ENCODE assay signal across 24 mouse cellular contexts in the genomic region with DNA sequence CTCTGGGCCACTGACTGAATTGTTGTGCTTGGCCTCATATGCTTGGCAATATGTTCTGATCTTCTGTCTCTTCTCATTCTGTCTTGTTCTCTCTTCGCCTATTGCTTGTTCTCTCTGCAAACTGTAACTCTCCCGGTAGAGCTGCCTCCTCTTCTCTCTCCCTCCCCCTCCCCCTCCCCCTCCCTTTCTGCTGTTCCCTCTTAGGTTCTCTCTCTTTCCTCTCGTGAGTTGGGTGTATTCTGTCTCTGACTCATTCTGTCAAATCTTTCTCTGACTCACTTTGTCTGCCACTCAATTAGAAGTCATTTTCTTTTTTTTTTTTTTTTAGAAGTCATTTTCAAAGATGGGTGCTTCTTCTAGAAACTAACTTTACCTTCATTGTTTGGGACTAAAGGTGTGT. TPM values are rescaled to one million over a fixed set of nuclear protein-coding genes. Genes with fewer than 3 reads are reported as not detected.
DNase-seq lines count a peak whose midpoint lies in the region; TF ChIP-seq lines count a peak whose summit lies in the region.
"Had no signal": no experiment of that assay in that cellular context is flagged by ENCODE, and none has a peak within 500 bp of the region (broad histone marks: within the 10 kb centered on the region; RNA-seq: fewer than 3 reads in every experiment).

No protein-coding gene starts in this region.

- peaks cover 16% of the 10 kb centered on the region for H3K4me1 ChIP-seq in thymus, adult 2 months (replicated peaks; ENCODE audit: control insufficient read depth, insufficient read depth, low read length)
- peaks cover 21% of the 10 kb centered on the region for H3K4me1 ChIP-seq in bone marrow macrophage, adult 2 months (ENCODE audit: control insufficient read depth, insufficient read depth, low read length)

- 46% methylated on average over 3 of the region's 3 CpGs for WGBS in thymus, adult 2 months

- intact Hi-C loops in gastrocnemius, adult 2 months (cut with DNase I) = no loop called here

- H3K36me3 ChIP-seq in thymus, adult 2 months (ENCODE audit: control insufficient read depth, insufficient read depth, low read length) = peaks cover 10% of the 10 kb centered on the region

- no peaks in the 10 kb centered on the region for H3K27me3 ChIP-seq in thymus, adult 2 months (ENCODE audit: control insufficient read depth, insufficient read depth, low read length)
- H3K27me3 ChIP-seq: embryonic facial prominence, embryonic 15.5 days; forebrain, embryonic 15.5 days; heart, embryonic 13.5 days; hindbrain, embryonic 13.5 days; Patski had no signal

- peak overlapping the region; percentile 22; the same call in 1 of the 2 replicates for H3K27ac ChIP-seq in thymus, adult 2 months (ENCODE audit: control insufficient read depth, insufficient read depth, low read length)
- H3K27ac ChIP-seq in bone marrow macrophage, adult 2 months (ENCODE audit: insufficient read depth, low read depth, low read length) = 0 out of 2 replicates have a peak overlapping the region, but pooled peaks have one; percentile 11
- H3K27ac ChIP-seq in gastrocnemius, adult 2 months = no peak overlapping the region
- H3K27ac ChIP-seq: embryonic facial prominence, embryonic 15.5 days; forebrain, embryonic 15.5 days; heart, adult 2 months; heart, embryonic 13.5 days; hindbrain, embryonic 13.5 days; hindbrain, postnatal 0 days had no signal

- TF ChIP-seq POLR2A in thymus, adult 2 months (IDR thresholded peaks at IDR 0.05; ENCODE audit: control insufficient read depth, extremely low read depth, insufficient read depth, low read length, poor library complexity) = no peak
- no peak for TF ChIP-seq POLR2A in bone marrow macrophage, adult 2 months (IDR thresholded peaks at IDR 0.05; ENCODE audit: borderline replicate concordance, low read depth, low read length)

- no peak for TF ChIP-seq CTCF in thymus, adult 2 months (IDR thresholded peaks at IDR 0.05; ENCODE audit: borderline replicate concordance, control insufficient read depth, extremely low read depth, insufficient read depth, low read length, poor library complexity)
- TF ChIP-seq CTCF in bone marrow macrophage, adult 2 months (IDR thresholded peaks at IDR 0.05; ENCODE audit: low read depth, low read length) = no peak
- no peak for TF ChIP-seq CTCF in gastrocnemius, adult 2 months (IDR thresholded peaks at IDR 0.05)

- no peak for DNase-seq in thymus, adult 2 months
- no peak for DNase-seq in thymus, postnatal 10 days (ENCODE audit: low spot score in 2 of 2)
- peak; percentile 83 for DNase-seq in 416B (ENCODE audit: low read depth)
- peak; percentile 43 for DNase-seq in naive thymus-derived CD4-positive, alpha-beta T cell, adult 2 months (ENCODE audit: low read depth)
- DNase-seq in heart, adult 8-10 months (ENCODE audit: low spot score) = no peak
- no peak for DNase-seq in gastrocnemius, adult 2 months
- DNase-seq: adrenal gland, adult 2 months; adrenal gland, postnatal 25 days; cerebellum, adult 11 months; cerebellum, adult 8-10 months; cerebellum, postnatal 14 days; embryo, embryonic 11 days; gastrocnemius, postnatal 14 days; heart, adult 2 months; heart, postnatal 4 days; kidney, adult 2 months had no signal

- no peak overlapping the region for H3K4me3 ChIP-seq in thymus, adult 2 months (ENCODE audit: control insufficient read depth, insufficient read depth, low read length)
- H3K4me3 ChIP-seq in bone marrow macrophage, adult 2 months (ENCODE audit: insufficient read depth, low read length) = no peak overlapping the region
- H3K4me3 ChIP-seq in gastrocnemius, adult 2 months = no peak overlapping the region
- H3K4me3 ChIP-seq: embryonic facial prominence, embryonic 15.5 days; erythroblast, embryonic 14.5 days; forebrain, embryonic 15.5 days; heart, adult 2 months; heart, embryonic 13.5 days; hindbrain, embryonic 13.5 days had no signal

RNA-seq across cellular contexts. Expression of gene Rcbtb2, which starts 23.9 kb away (rescaled TPM):
- 168 and 169 TPM in 2 replicates for polyA plus RNA-seq in thymus, adult 2 months (2012; rRNA removed)
- polyA plus RNA-seq in bone marrow macrophage, adult 2 months (2012; ENCODE audit: insufficient read depth, insufficient read length, missing spikeins) = 371 and 386 TPM in 2 replicates
- 10 to 100 TPM; 18.2 to 30.9 (median 21.1) TPM for total RNA-seq in heart, adult 8-10 months (2022)
- total RNA-seq in gastrocnemius, adult 2 months (2021) = 10 to 100 TPM; 14.4 to 18.5 TPM

Comparison
In these comparisons a context has a peak if more than half of its experiments do, and no peak if none do; other contexts are left out.
1. DNase-seq: peak in 416B (single experiment) and naive thymus-derived CD4-positive, alpha-beta T cell, adult 2 months (single experiment); none in thymus, adult 2 months (single experiment), thymus, postnatal 10 days (0 of 2), heart, adult 8-10 months (single experiment) and gastrocnemius, adult 2 months (single experiment).